Mouse (Mus musculus): ENCODE measurements around the gene Atg10. TPM values are rescaled to one million over a fixed set of nuclear protein-coding genes. Genes with fewer than 3 reads are reported as not detected.

Atg10 gene
- polyA plus RNA-seq, 1 experiment from 2014 or later, result 13.0 TPM

GRCm38 (mm10) chr13:90995034-90995629 is 228.6 kb downstream of the Atg10 start:
- WGBS, result 93% methylated on average over 2 of the region's 2 CpGs

GRCm38 (mm10) chr13:90993602-90994001 is 230.2 kb downstream of the Atg10 start:
- Histone ChIP-seq H3K36me3 (ENCODE audit: control insufficient read depth, insufficient read depth, low read length) (no peaks in the 10 kb centered on the region), H3K27ac (ENCODE audit: low read depth, low read length) (no peak overlapping the region), H3K9ac (ENCODE audit: low read length) (no peak overlapping the region), H3K4me3 (ENCODE audit: low read depth, low read length) (no peak overlapping the region), H3K4me2 (ENCODE audit: low read depth, low read length, severe bottlenecking) (no peak overlapping the region), H3K9me3 (ENCODE audit: control insufficient read depth, low read length) (no peaks in the 10 kb centered on the region), H3K4me1 (replicated peaks; ENCODE audit: control insufficient read depth, insufficient read depth, low read length) (no peaks in the 10 kb centered on the region), H3K27me3 (ENCODE audit: control insufficient read depth, insufficient read depth, low read length) (no peaks in the 10 kb centered on the region)
- DNase-seq (ENCODE audit: low spot score), result no peak
- no peak for ATAC-seq (replicated peaks; ENCODE audit: low FRiP score)
- 85% methylated on average over 13 of the region's 13 CpGs for WGBS

More at GRCm38 (mm10) chr13:90995034-90995629, 228.6 kb downstream of the Atg10 start:
- no peaks in the 10 kb centered on the region for H3K27me3 ChIP-seq (ENCODE audit: control insufficient read depth, insufficient read depth, low read length)
- ATAC-seq (replicated peaks; ENCODE audit: low FRiP score), result no peak
- H3K9me3 ChIP-seq (ENCODE audit: control insufficient read depth, low read length), result no peaks in the 10 kb centered on the region
- no peak overlapping the region for H3K4me3 ChIP-seq (ENCODE audit: low read depth, low read length)
- no peak overlapping the region for H3K9ac ChIP-seq (ENCODE audit: low read length)
- H3K4me1 ChIP-seq (replicated peaks; ENCODE audit: control insufficient read depth, insufficient read depth, low read length), result no peaks in the 10 kb centered on the region
- no peak for DNase-seq (ENCODE audit: low spot score)
- no peak overlapping the region for H3K27ac ChIP-seq (ENCODE audit: low read depth, low read length)
- no peaks in the 10 kb centered on the region for H3K36me3 ChIP-seq (ENCODE audit: control insufficient read depth, insufficient read depth, low read length)
- H3K4me2 ChIP-seq (ENCODE audit: low read depth, low read length, severe bottlenecking), result no peak overlapping the region

GRCm38 (mm10) chr13:90992948-90993347 is 230.8 kb downstream of the Atg10 start:
- no peak overlapping the region for H3K27ac ChIP-seq (ENCODE audit: low read depth, low read length)
- H3K36me3 ChIP-seq (ENCODE audit: control insufficient read depth, insufficient read depth, low read length), result no peaks in the 10 kb centered on the region
- H3K9me3 ChIP-seq (ENCODE audit: control insufficient read depth, low read length), result no peaks in the 10 kb centered on the region
- WGBS, result 84% methylated on average over 5 of the region's 5 CpGs
- H3K4me2 ChIP-seq (ENCODE audit: low read depth, low read length, severe bottlenecking), result no peak overlapping the region
- H3K9ac ChIP-seq (ENCODE audit: low read length), result no peak overlapping the region
- ATAC-seq (replicated peaks; ENCODE audit: low FRiP score) (no peak), DNase-seq (ENCODE audit: low spot score) (no peak)
- no peaks in the 10 kb centered on the region for H3K4me1 ChIP-seq (replicated peaks; ENCODE audit: control insufficient read depth, insufficient read depth, low read length)
- no peaks in the 10 kb centered on the region for H3K27me3 ChIP-seq (ENCODE audit: control insufficient read depth, insufficient read depth, low read length)
- H3K4me3 ChIP-seq (ENCODE audit: low read depth, low read length), result no peak overlapping the region

GRCm38 (mm10) chr13:90988226-90988625 is 235.5 kb downstream of the Atg10 start:
- no peaks in the 10 kb centered on the region for H3K4me1 ChIP-seq (replicated peaks; ENCODE audit: control insufficient read depth, insufficient read depth, low read length)
- H3K9ac ChIP-seq (ENCODE audit: low read length), result no peak overlapping the region
- DNase-seq (ENCODE audit: low spot score) (no peak), ATAC-seq (replicated peaks; ENCODE audit: low FRiP score) (no peak)
- H3K9me3 ChIP-seq (ENCODE audit: control insufficient read depth, low read length), result no peaks in the 10 kb centered on the region
- H3K27me3 ChIP-seq (ENCODE audit: control insufficient read depth, insufficient read depth, low read length), result no peaks in the 10 kb centered on the region
- WGBS, result 88% methylated on average over 3 of the region's 3 CpGs
- no peak overlapping the region for H3K4me3 ChIP-seq (ENCODE audit: low read depth, low read length)
- no peak overlapping the region for H3K4me2 ChIP-seq (ENCODE audit: low read depth, low read length, severe bottlenecking)
- no peak overlapping the region for H3K27ac ChIP-seq (ENCODE audit: low read depth, low read length)
- no peaks in the 10 kb centered on the region for H3K36me3 ChIP-seq (ENCODE audit: control insufficient read depth, insufficient read depth, low read length)

- Histone ChIP-seq H3K4me3 (ENCODE audit: low read depth, low read length) (no peak overlapping the region), H3K9ac (ENCODE audit: low read length) (no peak overlapping the region), H3K27ac (ENCODE audit: low read depth, low read length) (no peak overlapping the region), H3K4me2 (ENCODE audit: low read depth, low read length, severe bottlenecking) (no peak overlapping the region), H3K4me1 (replicated peaks; ENCODE audit: control insufficient read depth, insufficient read depth, low read length) (no peaks in the 10 kb centered on the region), H3K36me3 (ENCODE audit: control insufficient read depth, insufficient read depth, low read length) (no peaks in the 10 kb centered on the region), H3K27me3 (ENCODE audit: control insufficient read depth, insufficient read depth, low read length) (no peaks in the 10 kb centered on the region), H3K9me3 (ENCODE audit: control insufficient read depth, low read length) (no peaks in the 10 kb centered on the region)
- DNase-seq (ENCODE audit: low spot score), result no peak
- ATAC-seq (replicated peaks; ENCODE audit: low FRiP score), result no peak
- 84% methylated on average over 3 of the region's 3 CpGs for WGBS
Measured at GRCm38 (mm10) chr13:90985417-90985816, 238.4 kb downstream of the Atg10 start.

GRCm38 (mm10) chr13:90984073-90984472 is 239.7 kb downstream of the Atg10 start:
- Histone ChIP-seq H3K9me3 (ENCODE audit: control insufficient read depth, low read length) (no peaks in the 10 kb centered on the region), H3K4me1 (replicated peaks; ENCODE audit: control insufficient read depth, insufficient read depth, low read length) (no peaks in the 10 kb centered on the region), H3K4me3 (ENCODE audit: low read depth, low read length) (no peak overlapping the region), H3K27ac (ENCODE audit: low read depth, low read length) (no peak overlapping the region), H3K9ac (ENCODE audit: low read length) (no peak overlapping the region), H3K36me3 (ENCODE audit: control insufficient read depth, insufficient read depth, low read length) (no peaks in the 10 kb centered on the region), H3K27me3 (ENCODE audit: control insufficient read depth, insufficient read depth, low read length) (no peaks in the 10 kb centered on the region), H3K4me2 (ENCODE audit: low read depth, low read length, severe bottlenecking) (no peak overlapping the region)
- DNase-seq (ENCODE audit: low spot score) (no peak), ATAC-seq (replicated peaks; ENCODE audit: low FRiP score) (no peak)
- WGBS, result 87% methylated on average over 2 of the region's 2 CpGs

GRCm38 (mm10) chr13:90981798-90982197 is 242.0 kb downstream of the Atg10 start:
- DNase-seq (ENCODE audit: low spot score) (no peak), ATAC-seq (replicated peaks; ENCODE audit: low FRiP score) (no peak)
- no peak overlapping the region for H3K27ac ChIP-seq (ENCODE audit: low read depth, low read length)
- H3K4me2 ChIP-seq (ENCODE audit: low read depth, low read length, severe bottlenecking), result no peak overlapping the region
- no peaks in the 10 kb centered on the region for H3K9me3 ChIP-seq (ENCODE audit: control insufficient read depth, low read length)
- WGBS, result 86% methylated on average over 1 of the region's 1 CpGs
- H3K27me3 ChIP-seq (ENCODE audit: control insufficient read depth, insufficient read depth, low read length), result no peaks in the 10 kb centered on the region
- no peak overlapping the region for H3K9ac ChIP-seq (ENCODE audit: low read length)
- H3K4me1 ChIP-seq (replicated peaks; ENCODE audit: control insufficient read depth, insufficient read depth, low read length), result no peaks in the 10 kb centered on the region
- no peak overlapping the region for H3K4me3 ChIP-seq (ENCODE audit: low read depth, low read length)
- H3K36me3 ChIP-seq (ENCODE audit: control insufficient read depth, insufficient read depth, low read length), result no peaks in the 10 kb centered on the region

GRCm38 (mm10) chr13:90980878-90981674 is 242.7 kb downstream of the Atg10 start:
- Histone ChIP-seq H3K27ac (ENCODE audit: low read depth, low read length) (no peak overlapping the region), H3K9me3 (ENCODE audit: control insufficient read depth, low read length) (no peaks in the 10 kb centered on the region), H3K27me3 (ENCODE audit: control insufficient read depth, insufficient read depth, low read length) (no peaks in the 10 kb centered on the region), H3K9ac (ENCODE audit: low read length) (no peak overlapping the region), H3K4me2 (ENCODE audit: low read depth, low read length, severe bottlenecking) (no peak overlapping the region), H3K4me1 (replicated peaks; ENCODE audit: control insufficient read depth, insufficient read depth, low read length) (no peaks in the 10 kb centered on the region), H3K4me3 (ENCODE audit: low read depth, low read length) (no peak overlapping the region), H3K36me3 (ENCODE audit: control insufficient read depth, insufficient read depth, low read length) (no peaks in the 10 kb centered on the region)
- whole genome bisulfite sequencing, result 88% methylated on average over 6 of the region's 6 CpGs
- DNase-seq (ENCODE audit: low spot score) (no peak), ATAC-seq (replicated peaks; ENCODE audit: low FRiP score) (no peak)

- no peak overlapping the region for H3K4me3 ChIP-seq (ENCODE audit: low read depth, low read length)
- no peak overlapping the region for H3K27ac ChIP-seq (ENCODE audit: low read depth, low read length)
- no peaks in the 10 kb centered on the region for H3K4me1 ChIP-seq (replicated peaks; ENCODE audit: control insufficient read depth, insufficient read depth, low read length)
- no peak overlapping the region for H3K4me2 ChIP-seq (ENCODE audit: low read depth, low read length, severe bottlenecking)
- 87% methylated on average over 3 of the region's 3 CpGs for WGBS
- H3K9ac ChIP-seq (ENCODE audit: low read length), result no peak overlapping the region
- no peaks in the 10 kb centered on the region for H3K9me3 ChIP-seq (ENCODE audit: control insufficient read depth, low read length)
- no peak for ATAC-seq (replicated peaks; ENCODE audit: low FRiP score)
- H3K27me3 ChIP-seq (ENCODE audit: control insufficient read depth, insufficient read depth, low read length), result no peaks in the 10 kb centered on the region
- no peak for DNase-seq (ENCODE audit: low spot score)
- no peaks in the 10 kb centered on the region for H3K36me3 ChIP-seq (ENCODE audit: control insufficient read depth, insufficient read depth, low read length)
Measured at GRCm38 (mm10) chr13:90977057-90977456, 246.7 kb downstream of the Atg10 start.

Data from forebrain, embryonic 11.5 days (tissue).